Comparison of ENCODE assay signal across 10 mouse cellular contexts in genomic region chr8:91118131-91118530, GRCm38 (mm10). TPM values are rescaled to one million over a fixed set of nuclear protein-coding genes. Genes with fewer than 3 reads are reported as not detected.
DNase-seq lines count a peak whose midpoint lies in the region; ATAC-seq and TF ChIP-seq lines count a peak whose summit lies in the region.
"Had no signal": no experiment of that assay in that cellular context is flagged by ENCODE, and none has a peak within 500 bp of the region (broad histone marks: within the 10 kb centered on the region; RNA-seq: fewer than 3 reads in every experiment).

No protein-coding gene starts in this region.

- DNase-seq in embryo, embryonic 10 days (ENCODE audit: low spot score): peak; percentile 29
- no peak for DNase-seq in embryo, embryonic 9.5 days (ENCODE audit: extremely low spot score)
- peak; percentile 39 for DNase-seq in lung, embryonic 14.5 days
- no peak for DNase-seq in lung, postnatal 10 days
- peak; percentile 64 for DNase-seq in ZHBTc4 (ENCODE audit: low read depth, low spot score)
- no peak for DNase-seq in testis, postnatal 10 days (ENCODE audit: low spot score)
- DNase-seq: heart, postnatal 10 days had no signal

- ATAC-seq in lung, embryonic 14.5 days (ENCODE audit: insufficient read depth): no peak
- peak; percentile 68 for ATAC-seq in megakaryocyte-erythroid progenitor cell, adult 5-6 weeks (replicated peaks; ENCODE audit: low FRiP score, low TSS enrichment, poor library complexity, severe bottlenecking)
- no peak for ATAC-seq in kidney, embryonic 14.5 days (ENCODE audit: low FRiP score, low TSS enrichment)
- ATAC-seq: forebrain, embryonic 13.5 days had no signal

- TF ChIP-seq CTCF in lung, embryonic 14.5 days (IDR thresholded peaks at IDR 0.05; ENCODE audit: low read depth): peak; percentile 55

- no peak overlapping the region for H3K4me3 ChIP-seq in lung, embryonic 14.5 days (ENCODE audit: low read depth, low read length)
- H3K4me3 ChIP-seq in kidney, embryonic 14.5 days (ENCODE audit: low read length): no peak overlapping the region
- H3K4me3 ChIP-seq: forebrain, embryonic 13.5 days had no signal

- WGBS in lung, embryonic 14.5 days: 75% methylated on average over 3 of the region's 3 CpGs
- WGBS in kidney, embryonic 14.5 days: 77% methylated on average over 3 of the region's 3 CpGs

- no peaks in the 10 kb centered on the region for H3K9me3 ChIP-seq in lung, embryonic 14.5 days (ENCODE audit: low read depth, low read length)
- no peaks in the 10 kb centered on the region for H3K9me3 ChIP-seq in kidney, embryonic 14.5 days (ENCODE audit: control insufficient read depth, low read length)
- H3K9me3 ChIP-seq: forebrain, embryonic 13.5 days had no signal

- no peak overlapping the region for H3K27ac ChIP-seq in lung, embryonic 14.5 days (ENCODE audit: low read depth)
- H3K27ac ChIP-seq in kidney, embryonic 14.5 days (ENCODE audit: low read depth, low read length): no peak overlapping the region
- H3K27ac ChIP-seq: forebrain, embryonic 13.5 days had no signal

- no peaks in the 10 kb centered on the region for H3K27me3 ChIP-seq in lung, embryonic 14.5 days (ENCODE audit: insufficient read depth, low read length)
- no peaks in the 10 kb centered on the region for H3K27me3 ChIP-seq in kidney, embryonic 14.5 days (ENCODE audit: control insufficient read depth, insufficient read depth, low read length)
- H3K27me3 ChIP-seq: forebrain, embryonic 13.5 days had no signal

- peaks cover 67% of the 10 kb centered on the region for H3K36me3 ChIP-seq in lung, embryonic 14.5 days (ENCODE audit: insufficient read depth)
- peaks cover 71% of the 10 kb centered on the region for H3K36me3 ChIP-seq in kidney, embryonic 14.5 days (ENCODE audit: control insufficient read depth, insufficient read depth, low read length)

- no peak overlapping the region for H3K4me2 ChIP-seq in lung, embryonic 14.5 days
- H3K4me2 ChIP-seq in kidney, embryonic 14.5 days (replicated peaks; ENCODE audit: low read depth, low read length): no peak overlapping the region
- H3K4me2 ChIP-seq: forebrain, embryonic 13.5 days had no signal

- H3K9ac ChIP-seq in lung, embryonic 14.5 days: no peak overlapping the region
- no peak overlapping the region for H3K9ac ChIP-seq in kidney, embryonic 14.5 days (ENCODE audit: low read depth, low read length)
- H3K9ac ChIP-seq: forebrain, embryonic 13.5 days had no signal

- H3K4me1 ChIP-seq in lung, embryonic 14.5 days (ENCODE audit: insufficient read depth): no peaks in the 10 kb centered on the region
- H3K4me1 ChIP-seq in kidney, embryonic 14.5 days (ENCODE audit: control insufficient read depth, insufficient read depth, low read length): no peaks in the 10 kb centered on the region
- H3K4me1 ChIP-seq: forebrain, embryonic 13.5 days had no signal

RNA-seq across cellular contexts. Expression of gene Rbl2, which starts 48.3 kb away (rescaled TPM):
- polyA plus RNA-seq in lung, embryonic 14.5 days (2014; fragmentation: Nextera tagmentation; extraction: Ambion mirVana): 19.5 and 23.2 TPM in 2 replicates
- 38.9 and 65.8 TPM in 2 replicates for total RNA-seq in megakaryocyte-erythroid progenitor cell, adult 5-6 weeks (2014; fragmentation: Nextera tagmentation)
- 64.4 and 75.3 TPM in 2 replicates for total RNA-seq in megakaryocyte-erythroid progenitor cell, adult 5-6 weeks (2017)
- 12.8 and 21.3 TPM in 2 replicates for polyA plus RNA-seq in kidney, embryonic 14.5 days (2014; fragmentation: Nextera tagmentation; extraction: Ambion mirVana)

Comparison
In these comparisons a context has a peak if more than half of its experiments do, and no peak if none do; other contexts are left out.
1. DNase-seq: peak in embryo, embryonic 10 days (single experiment), lung, embryonic 14.5 days (single experiment) and ZHBTc4 (single experiment); none in embryo, embryonic 9.5 days (single experiment), lung, postnatal 10 days (single experiment) and testis, postnatal 10 days (single experiment).